Mouse (Mus musculus): ENCODE results near the gene Polr1c.

DNA sequence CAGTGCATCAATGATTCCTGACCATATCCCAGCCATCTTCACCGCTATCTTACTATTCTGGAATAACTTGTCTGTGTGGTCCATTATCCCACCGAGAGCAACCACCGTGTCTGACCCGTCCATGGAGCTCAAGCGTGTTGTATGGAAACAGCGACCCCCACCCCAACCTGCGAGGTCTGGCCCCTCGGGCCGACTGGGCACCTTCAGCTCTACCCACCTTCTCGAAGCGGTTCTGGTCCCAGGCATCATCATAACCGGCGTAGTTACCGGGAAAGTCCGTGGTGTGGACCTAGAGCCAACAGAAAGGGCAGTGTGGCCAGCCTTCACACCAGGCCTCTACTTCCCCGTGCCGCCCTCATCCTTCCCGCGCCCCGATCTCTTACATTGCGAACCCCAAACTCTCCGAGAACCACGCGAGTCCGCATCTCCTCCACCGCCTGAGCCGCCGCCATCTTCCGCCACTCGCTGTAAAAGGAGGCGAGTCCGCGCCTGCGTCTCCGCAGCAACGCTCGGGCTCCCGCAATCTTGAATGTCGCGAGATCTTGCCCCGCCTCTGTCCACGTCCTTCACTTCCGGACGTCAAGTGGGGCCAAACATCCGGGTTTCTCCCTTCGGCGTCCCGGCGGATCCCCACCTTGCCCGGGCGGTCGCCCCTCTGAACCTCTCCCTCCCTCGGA, at the start of gene Polr1c, which contains the start of gene Yipf3:
- TF ChIP-seq USF1 (IDR thresholded peaks at IDR 0.05; ENCODE audit: low read depth) (no peak), POLR2A (IDR thresholded peaks at IDR 0.05; ENCODE audit: insufficient read length, low read depth) (peak; percentile 95), POLR2AphosphoS2 (IDR thresholded peaks at IDR 0.05; ENCODE audit: insufficient read length, low read depth) (peak; percentile 93), SRF (IDR thresholded peaks at IDR 0.05; ENCODE audit: control insufficient read depth, insufficient read length, low read depth) (peak; percentile 23), MAX (IDR thresholded peaks at IDR 0.05; ENCODE audit: low read depth) (no peak), TCF3 (IDR thresholded peaks at IDR 0.05; ENCODE audit: insufficient read length, low read depth) (no peak), CEBPB (IDR thresholded peaks at IDR 0.05; ENCODE audit: insufficient read depth, poor library complexity, severe bottlenecking) (no peak), TCF12 (IDR thresholded peaks at IDR 0.05; ENCODE audit: insufficient read depth, poor library complexity, severe bottlenecking) (no peak), E2F4 (IDR thresholded peaks at IDR 0.05; ENCODE audit: insufficient read depth) (no peak), MYOG (IDR thresholded peaks at IDR 0.05; ENCODE audit: control insufficient read depth in 1 of 3, insufficient read depth in 1 of 3, insufficient read length in 2 of 3, low read depth in 2 of 3) (no peak), MYOD1 (IDR thresholded peaks at IDR 0.05; ENCODE audit: control insufficient read depth in 1 of 3, insufficient read length in 2 of 3, low read depth in 2 of 3) (no peak)

All from myocyte (in vitro differentiated cells).